Mouse (Mus musculus) layer of hippocampus, postnatal 25 days (tissue): ENCODE data around the gene Nav2. TPM values are rescaled to one million over a fixed set of nuclear protein-coding genes. Genes with fewer than 3 reads are reported as not detected.

Source experiments
- DNase-seq, 2 experiments: peaks; one replicate each; pipeline ENCODE4 v3.0.0; 2022; ENCODE audit warnings: mixed read lengths in 2 of 2, low spot score in 1 of 2; ENCODE audit errors: extremely low spot score in 1 of 2
- total RNA-seq, 2 experiments: library from RNA; stranded (reverse); gene quantifications; 2 replicates each; pipeline ENCODE4 v1.2.3; 2021

The Nav2 gene
- total RNA-seq, 2 experiments from 2014 or later = 56.4 to 101 TPM

- no peak for DNase-seq
These were observed 359.3 kb downstream of the Nav2 start for GRCm38 (mm10) chr7:49267621-49268325.

- DNase-seq = no peak
These were observed 359.9 kb downstream of the Nav2 start for GRCm38 (mm10) chr7:49268401-49268921.

GRCm38 (mm10) chr7:49270855-49271254, 362.3 kb downstream of the Nav2 start:
- DNase-seq = no peak

- peak; percentile 75 to 82 for DNase-seq
These were observed 364.2 kb downstream of the Nav2 start for GRCm38 (mm10) chr7:49272445-49273439.

- DNase-seq = no peak
These were observed 365.6 kb downstream of the Nav2 start for GRCm38 (mm10) chr7:49273907-49274656.

- no peak for DNase-seq
These were observed 366.2 kb downstream of the Nav2 start for GRCm38 (mm10) chr7:49274676-49275075.

- DNase-seq = no peak
These were observed 367.6 kb downstream of the Nav2 start for GRCm38 (mm10) chr7:49276163-49276562.

GRCm38 (mm10) chr7:49277685-49278084, 369.2 kb downstream of the Nav2 start:
- no peak for DNase-seq

- no peak for DNase-seq
These were observed 370.0 kb downstream of the Nav2 start for GRCm38 (mm10) chr7:49278531-49278930.

- DNase-seq = no peak
These were observed 371.9 kb downstream of the Nav2 start for GRCm38 (mm10) chr7:49280427-49280826.

- no peak for DNase-seq
These were observed 373.9 kb downstream of the Nav2 start for GRCm38 (mm10) chr7:49282446-49282845.

- DNase-seq = no peak
These were observed 375.2 kb downstream of the Nav2 start for GRCm38 (mm10) chr7:49283507-49284361.

GRCm38 (mm10) chr7:49288186-49288585, 379.7 kb downstream of the Nav2 start:
- no peak for DNase-seq

- no peak for DNase-seq
These were observed 381.8 kb downstream of the Nav2 start for GRCm38 (mm10) chr7:49290308-49290707.

- DNase-seq = no peak
These were observed 382.8 kb downstream of the Nav2 start for GRCm38 (mm10) chr7:49291208-49291892.

- no peak for DNase-seq
These were observed 388.6 kb downstream of the Nav2 start for GRCm38 (mm10) chr7:49297148-49297547.

- DNase-seq = no peak
These were observed 389.9 kb downstream of the Nav2 start for GRCm38 (mm10) chr7:49298431-49298839.

- DNase-seq = no peak
These were observed 393.0 kb downstream of the Nav2 start for GRCm38 (mm10) chr7:49301487-49301886.
